Mouse (Mus musculus) granulocyte monocyte progenitor cell, adult 5-6 weeks (primary cell): ENCODE measurements around the gene Wrap73. TPM values are rescaled to one million over a fixed set of nuclear protein-coding genes. Genes with fewer than 3 reads are reported as not detected.

Experiments used
- ATAC-seq: replicated peaks from 2 replicates; pipeline ENCODE4 v1.8.0; 2016; ENCODE audit warnings: mild to moderate bottlenecking, moderate TSS enrichment, inconsistent platforms; ENCODE audit not compliant: poor library complexity, severe bottlenecking
- total RNA-seq, 2 experiments: library from RNA; stranded (forward) in 1 of 2; stranded (reverse) in 1 of 2; fragments of 200-712, 200-1000 nt in 1 of 2; fragments of >200 nt in 1 of 2; fragmentation: Nextera tagmentation in 1 of 2; gene quantifications; 2 replicates each; pipeline ENCODE4 v1.2.3; 2014 to 2017

The Wrap73 gene
- total RNA-seq, 2 experiments from 2014 or later: 8.0 to 24.1 TPM

- ATAC-seq: no peak
Observed at GRCm38 (mm10) chr4:154137139-154137538, 5.0 kb upstream of the Wrap73 start.

GRCm38 (mm10) chr4:154139671-154140181 is 2.4 kb upstream of the Wrap73 start:
- ATAC-seq: peak; percentile 1; the same call in 1 of the 2 replicates

GRCm38 (mm10) chr4:154140182-154140212 is 2.2 kb upstream of the Wrap73 start, which contains the start of gene Trp73:
Trp73 (minus strand) TSS chr4:154140208.
- ATAC-seq: 0 out of 2 replicates have a peak, but pooled peaks have one; percentile 1

- ATAC-seq: no peak
Observed at GRCm38 (mm10) chr4:154140213-154141008, 1.8 kb upstream of the Wrap73 start.

- no peak for ATAC-seq
Observed at GRCm38 (mm10) chr4:154141009-154141867, 934 bp upstream of the Wrap73 start.

- ATAC-seq: no peak
Observed at GRCm38 (mm10) chr4:154144712-154145111, 2.5 kb downstream of the Wrap73 start.

- no peak for ATAC-seq
Observed at GRCm38 (mm10) chr4:154146342-154146741, 4.2 kb downstream of the Wrap73 start.

- no peak for ATAC-seq
Observed at GRCm38 (mm10) chr4:154154104-154154503, 11.9 kb downstream of the Wrap73 start.

GRCm38 (mm10) chr4:154156050-154156449 is 13.9 kb downstream of the Wrap73 start:
- no peak for ATAC-seq

- no peak for ATAC-seq
Observed at GRCm38 (mm10) chr4:154157970-154158662, 15.9 kb downstream of the Wrap73 start.

- ATAC-seq: peak; percentile 57
Observed at GRCm38 (mm10) chr4:154159002-154159401, 16.8 kb downstream of the Wrap73 start.

- ATAC-seq: peak; percentile 26
Observed at GRCm38 (mm10) chr4:154159961-154160537, 17.9 kb downstream of the Wrap73 start.

- ATAC-seq: peak; percentile 82
Observed at GRCm38 (mm10) chr4:154160538-154161390, 18.6 kb downstream of the Wrap73 start, which contains the start of gene Tprgl. Tprgl (minus strand) TSS chr4:154160666.

- ATAC-seq: peak; percentile 23
Observed at GRCm38 (mm10) chr4:154163296-154163695, 21.1 kb downstream of the Wrap73 start.

GRCm38 (mm10) chr4:154167053-154167452 is 24.9 kb downstream of the Wrap73 start:
- ATAC-seq: 0 out of 2 replicates have a peak, but pooled peaks have one; percentile 28

- peak; percentile 11 for ATAC-seq
Observed at GRCm38 (mm10) chr4:154170021-154170420, 27.8 kb downstream of the Wrap73 start.

GRCm38 (mm10) chr4:154170506-154171150 is 28.5 kb downstream of the Wrap73 start, which contains the start of gene Megf6:
Megf6 (plus strand) TSS chr4:154170730.
- peak; percentile 30 for ATAC-seq

- peak; percentile 24; the same call in 1 of the 2 replicates for ATAC-seq
Observed at GRCm38 (mm10) chr4:154171151-154171930, 29.2 kb downstream of the Wrap73 start.
